Comparison of ENCODE assay signal across 16 mouse cellular contexts in the genomic region with DNA sequence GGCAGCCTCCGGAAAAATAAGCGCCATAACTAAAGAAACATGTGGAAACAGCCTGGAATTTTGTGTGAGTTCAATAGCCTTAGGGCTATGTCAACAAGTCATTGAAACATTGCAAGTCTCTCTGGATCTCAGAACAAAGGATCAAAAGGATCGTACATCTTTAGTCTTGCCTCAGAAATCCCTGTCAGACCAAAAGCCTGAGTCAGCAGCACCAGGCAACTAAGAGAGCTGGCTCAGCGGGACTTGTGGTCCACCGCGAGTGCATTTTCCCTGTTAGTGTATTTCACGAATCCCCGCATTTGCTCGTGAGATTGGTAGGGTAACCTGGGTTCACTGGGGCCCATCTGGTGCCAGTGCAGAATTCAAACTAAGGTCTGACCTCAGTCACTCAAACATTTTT. TPM values are rescaled to one million over a fixed set of nuclear protein-coding genes. Genes with fewer than 3 reads are reported as not detected.
A peak's percentile ranks its signal among the peaks of the same experiment; 100 is the strongest.
DNase-seq lines count a peak whose midpoint lies in the region; ATAC-seq and TF ChIP-seq lines count a peak whose summit lies in the region.
"Had no signal": no experiment of that assay in that cellular context is flagged by ENCODE, and none has a peak within 500 bp of the region (broad histone marks: within the 10 kb centered on the region; RNA-seq: fewer than 3 reads in every experiment).

No protein-coding gene starts in this region.

- 0 out of 2 replicates have a peak overlapping the region, but pooled peaks have one; percentile 8 for H3K4me2 ChIP-seq in kidney, embryonic 14.5 days (replicated peaks; ENCODE audit: low read depth, low read length)
- no peak overlapping the region for H3K4me2 ChIP-seq in stomach, postnatal 0 days (replicated peaks; ENCODE audit: low read depth)

- no peak for TF ChIP-seq CTCF in stomach, postnatal 0 days (IDR thresholded peaks at IDR 0.05; ENCODE audit: low read depth)

- no peaks in the 10 kb centered on the region for H3K9me3 ChIP-seq in kidney, embryonic 14.5 days (ENCODE audit: control insufficient read depth, low read length)
- H3K9me3 ChIP-seq in stomach, postnatal 0 days (ENCODE audit: control insufficient read depth, low read length) = no peaks in the 10 kb centered on the region
- H3K9me3 ChIP-seq: hindbrain, embryonic 12.5 days; neural tube, embryonic 12.5 days had no signal

- no peak overlapping the region for H3K9ac ChIP-seq in kidney, embryonic 14.5 days (ENCODE audit: low read depth, low read length)
- H3K9ac ChIP-seq in stomach, postnatal 0 days (ENCODE audit: low read length) = no peak overlapping the region
- H3K9ac ChIP-seq: hindbrain, embryonic 12.5 days; liver, postnatal 0 days; neural tube, embryonic 12.5 days had no signal

- DNase-seq in kidney, adult 9 months = no peak
- DNase-seq in thymus, postnatal 0 days (ENCODE audit: low spot score) = peak; percentile 16
- no peak for DNase-seq in thymus, postnatal 14 days
- peak; percentile 72 for DNase-seq in fat pad, adult 2 months (ENCODE audit: extremely low read depth, low read depth, low spot score)
- no peak for DNase-seq in stomach, postnatal 0 days (ENCODE audit: low spot score)
- DNase-seq in right cerebral cortex, adult 18-20 months = no peak
- DNase-seq: adrenal gland, adult 2 months; cerebellum, adult 11-12 months; gastrocnemius, postnatal 25 days; liver, postnatal 0 days; right cerebral cortex, postnatal 25 days; thymus, adult 18-20 months had no signal

- no peak overlapping the region for H3K4me3 ChIP-seq in kidney, embryonic 14.5 days (ENCODE audit: low read length)
- no peak overlapping the region for H3K4me3 ChIP-seq in stomach, postnatal 0 days (ENCODE audit: low read depth, low read length)
- H3K4me3 ChIP-seq: neural tube, embryonic 12.5 days had no signal

- 19% methylated on average over 9 of the region's 9 CpGs for WGBS in kidney, embryonic 14.5 days
- WGBS in stomach, postnatal 0 days = 20% methylated on average over 9 of the region's 9 CpGs

- peak; percentile 12; the same call in 1 of the 2 replicates for ATAC-seq in kidney, embryonic 14.5 days (ENCODE audit: low FRiP score, low TSS enrichment)
- ATAC-seq in stomach, postnatal 0 days (ENCODE audit: low FRiP score, low TSS enrichment) = no peak
- no peak for ATAC-seq in granulocyte monocyte progenitor cell, adult 5-6 weeks (replicated peaks; ENCODE audit: poor library complexity, severe bottlenecking)
- ATAC-seq: liver, postnatal 0 days had no signal

- no peaks in the 10 kb centered on the region for H3K36me3 ChIP-seq in kidney, embryonic 14.5 days (ENCODE audit: control insufficient read depth, insufficient read depth, low read length)
- no peaks in the 10 kb centered on the region for H3K36me3 ChIP-seq in stomach, postnatal 0 days (ENCODE audit: control insufficient read depth, insufficient read depth, low read length)
- H3K36me3 ChIP-seq: hindbrain, embryonic 12.5 days; neural tube, embryonic 12.5 days had no signal

- TF ChIP-seq EP300 in stomach, postnatal 0 days (optimal IDR thresholded peaks at IDR 0.05) = peak; percentile 41

- peaks cover 6% of the 10 kb centered on the region for H3K4me1 ChIP-seq in kidney, embryonic 14.5 days (ENCODE audit: control insufficient read depth, insufficient read depth, low read length)
- H3K4me1 ChIP-seq in stomach, postnatal 0 days (replicated peaks; ENCODE audit: control insufficient read depth, insufficient read depth) = 0 out of 2 replicates have a peak, but pooled peaks cover 2% of the 10 kb centered on the region

- no peaks in the 10 kb centered on the region for H3K27me3 ChIP-seq in kidney, embryonic 14.5 days (ENCODE audit: control insufficient read depth, insufficient read depth, low read length)
- H3K27me3 ChIP-seq in stomach, postnatal 0 days (ENCODE audit: control insufficient read depth, insufficient read depth, low read length) = no peaks in the 10 kb centered on the region
- H3K27me3 ChIP-seq: neural tube, embryonic 12.5 days had no signal

- peak overlapping the region; percentile 49; the same call in 1 of the 2 replicates for H3K27ac ChIP-seq in kidney, embryonic 14.5 days (ENCODE audit: low read depth, low read length)
- no peak overlapping the region; the same call in 1 of the 2 replicates for H3K27ac ChIP-seq in stomach, postnatal 0 days (replicated peaks)
- H3K27ac ChIP-seq: hindbrain, embryonic 12.5 days; neural tube, embryonic 12.5 days had no signal

RNA-seq across cellular contexts. Expression of a gene that starts 1.2 kb away (rescaled TPM):
- 25.1 and 26.0 TPM in 2 replicates for polyA plus RNA-seq in kidney, embryonic 14.5 days (2014; fragmentation: Nextera tagmentation; extraction: Ambion mirVana)
- 75.9 and 97.4 TPM in 2 replicates for polyA plus RNA-seq in thymus, postnatal 0 days (2015; fragmentation: Nextera tagmentation; extraction: Ambion mirVana)
- polyA plus RNA-seq in stomach, postnatal 0 days (2015; fragmentation: Nextera tagmentation; extraction: Ambion mirVana) = 14.6 and 15.2 TPM in 2 replicates
- 56.7 and 73.7 TPM in 2 replicates for total RNA-seq in granulocyte monocyte progenitor cell, adult 5-6 weeks (2014; fragmentation: Nextera tagmentation)
- total RNA-seq in granulocyte monocyte progenitor cell, adult 5-6 weeks (2017) = 29.6 and 35.3 TPM in 2 replicates

RNA-seq across cellular contexts. Expression of a gene that starts 52.1 kb away (rescaled TPM):
- 38.5 and 41.3 TPM in 2 replicates for polyA plus RNA-seq in kidney, embryonic 14.5 days (2014; fragmentation: Nextera tagmentation; extraction: Ambion mirVana)
- 50.3 and 53.0 TPM in 2 replicates for polyA plus RNA-seq in thymus, postnatal 0 days (2015; fragmentation: Nextera tagmentation; extraction: Ambion mirVana)
- 23.7 and 24.4 TPM in 2 replicates for polyA plus RNA-seq in stomach, postnatal 0 days (2015; fragmentation: Nextera tagmentation; extraction: Ambion mirVana)
- 55.0 and 74.2 TPM in 2 replicates for total RNA-seq in granulocyte monocyte progenitor cell, adult 5-6 weeks (2014; fragmentation: Nextera tagmentation)
- 41.3 and 50.3 TPM in 2 replicates for total RNA-seq in granulocyte monocyte progenitor cell, adult 5-6 weeks (2017)

Comparison
In these comparisons a context has a peak if more than half of its experiments do, and no peak if none do; other contexts are left out.
1. DNase-seq: peak in thymus, postnatal 0 days (single experiment) and fat pad, adult 2 months (single experiment); none in kidney, adult 9 months (single experiment), thymus, postnatal 14 days (single experiment), stomach, postnatal 0 days (single experiment) and right cerebral cortex, adult 18-20 months (single experiment).